In genomic region chr9:75361699-75362098, GRCm38 (mm10) we compare ENCODE assay signal across 9 mouse cellular contexts. TPM values are rescaled to one million over a fixed set of nuclear protein-coding genes. Genes with fewer than 3 reads are reported as not detected.
A peak's percentile ranks its signal among the peaks of the same experiment; 100 is the strongest.
DNase-seq lines count a peak whose midpoint lies in the region; ATAC-seq and TF ChIP-seq lines count a peak whose summit lies in the region.
"Had no signal": no experiment of that assay in that cellular context is flagged by ENCODE, and none has a peak within 500 bp of the region (broad histone marks: within the 10 kb centered on the region; RNA-seq: fewer than 3 reads in every experiment).

No protein-coding gene starts in this region.

- H3K27me3 ChIP-seq in C2C12 (ENCODE audit: control insufficient read depth, insufficient read depth, insufficient read length), result no peaks in the 10 kb centered on the region
- H3K27me3 ChIP-seq in kidney, embryonic 14.5 days (ENCODE audit: control insufficient read depth, insufficient read depth, low read length), result no peaks in the 10 kb centered on the region
- H3K27me3 ChIP-seq in lung, embryonic 16.5 days (ENCODE audit: control insufficient read depth, insufficient read depth, low read depth, low read length), result no peaks in the 10 kb centered on the region; the same call in 1 of the 2 replicates
- H3K27me3 ChIP-seq: stomach, embryonic 15.5 days had no signal

- no peaks in the 10 kb centered on the region for H3K9me3 ChIP-seq in kidney, embryonic 14.5 days (ENCODE audit: control insufficient read depth, low read length)
- H3K9me3 ChIP-seq in lung, embryonic 16.5 days (ENCODE audit: control insufficient read depth, low read length), result no peaks in the 10 kb centered on the region
- H3K9me3 ChIP-seq: stomach, embryonic 15.5 days had no signal

- H3K27ac ChIP-seq in kidney, embryonic 14.5 days (ENCODE audit: low read depth, low read length), result no peak overlapping the region
- no peak overlapping the region for H3K27ac ChIP-seq in lung, embryonic 16.5 days (ENCODE audit: low read length)
- H3K27ac ChIP-seq: stomach, embryonic 15.5 days had no signal

- intact Hi-C loops in gastrocnemius, postnatal 14 days (cut with DNase I; ENCODE audit: low total_unique reads), result loop anchor here (2.0 kb wide), 1 partner anchor 77 kb away; no protein-coding TSS in a partner anchor

- DNase-seq in NIH3T3 (ENCODE audit: low read depth), result peak; percentile 83
- peak; percentile 79 for DNase-seq in cerebellum, adult 9-10 months
- peak; percentile 81 for DNase-seq in gastrocnemius, postnatal 14 days
- peak; percentile 77 for DNase-seq in retina, postnatal 1 day
- peak; percentile 48 for DNase-seq in urinary bladder, postnatal 10 days (ENCODE audit: low spot score)

- 43% methylated on average over 5 of the region's 5 CpGs for WGBS in kidney, embryonic 14.5 days
- 29% methylated on average over 5 of the region's 5 CpGs for WGBS in lung, embryonic 16.5 days

- no peaks in the 10 kb centered on the region for H3K4me1 ChIP-seq in kidney, embryonic 14.5 days (ENCODE audit: control insufficient read depth, insufficient read depth, low read length)
- no peaks in the 10 kb centered on the region for H3K4me1 ChIP-seq in lung, embryonic 16.5 days (replicated peaks; ENCODE audit: control insufficient read depth, insufficient read depth, low read length)
- H3K4me1 ChIP-seq: stomach, embryonic 15.5 days had no signal

- no peaks in the 10 kb centered on the region for H3K36me3 ChIP-seq in C2C12 (ENCODE audit: control insufficient read depth, insufficient read depth)
- H3K36me3 ChIP-seq in kidney, embryonic 14.5 days (ENCODE audit: control insufficient read depth, insufficient read depth, low read length), result no peaks in the 10 kb centered on the region
- no peaks in the 10 kb centered on the region for H3K36me3 ChIP-seq in lung, embryonic 16.5 days (ENCODE audit: control insufficient read depth, insufficient read depth, low read length)
- H3K36me3 ChIP-seq: stomach, embryonic 15.5 days had no signal

- H3K4me3 ChIP-seq in C2C12 (ENCODE audit: insufficient read depth, poor library complexity, severe bottlenecking), result no peak overlapping the region
- H3K4me3 ChIP-seq in kidney, embryonic 14.5 days (ENCODE audit: low read length), result no peak overlapping the region
- no peak overlapping the region for H3K4me3 ChIP-seq in lung, embryonic 16.5 days (ENCODE audit: low read length)
- H3K4me3 ChIP-seq: stomach, embryonic 15.5 days had no signal

- no peak overlapping the region for H3ac ChIP-seq in C2C12 (ENCODE audit: control insufficient read depth, insufficient read length, low read depth)

- H3K9ac ChIP-seq in kidney, embryonic 14.5 days (ENCODE audit: low read depth, low read length), result no peak overlapping the region
- no peak overlapping the region for H3K9ac ChIP-seq in lung, embryonic 16.5 days (ENCODE audit: low read length)
- H3K9ac ChIP-seq: stomach, embryonic 15.5 days had no signal

- peak; percentile 35 for TF ChIP-seq CTCF in C2C12 (IDR thresholded peaks at IDR 0.05; ENCODE audit: control insufficient read depth, insufficient read depth, insufficient read length)

- H3K4me2 ChIP-seq in kidney, embryonic 14.5 days (replicated peaks; ENCODE audit: low read depth, low read length), result no peak overlapping the region
- H3K4me2 ChIP-seq in lung, embryonic 16.5 days (ENCODE audit: low read depth, low read length), result no peak overlapping the region
- H3K4me2 ChIP-seq: stomach, embryonic 15.5 days had no signal

- no peaks in the 10 kb centered on the region for H3K79me3 ChIP-seq in C2C12 (ENCODE audit: low read depth)

- ATAC-seq in kidney, embryonic 14.5 days (ENCODE audit: low FRiP score, low TSS enrichment), result 0 out of 2 replicates have a peak, but pooled peaks have one; percentile 66
- peak; percentile 57; the same call in 1 of the 2 replicates for ATAC-seq in lung, embryonic 16.5 days (ENCODE audit: low read depth)

- H3K79me2 ChIP-seq in C2C12 (ENCODE audit: control insufficient read depth, insufficient read depth), result no peaks in the 10 kb centered on the region

TF ChIP-seq in C2C12, 6 proteins besides CTCF, POLR2A, EP300 and RAD21:
- TF ChIP-seq FOSL1 (IDR thresholded peaks at IDR 0.05; ENCODE audit: insufficient read depth, low read length, poor library complexity, severe bottlenecking) (no peak), CEBPB (IDR thresholded peaks at IDR 0.05; ENCODE audit: low read depth) (peak; percentile 66)

RNA-seq across cellular contexts. Expression of gene Bcl2l10, which starts 14.1 kb away (rescaled TPM):
- not detected for polyA plus RNA-seq in C2C12 (2012; fragmentation: generic; extraction: Trizol)
- total RNA-seq in gastrocnemius, postnatal 14 days (2021), result not detected
- polyA plus RNA-seq in kidney, embryonic 14.5 days (2014; fragmentation: Nextera tagmentation; extraction: Ambion mirVana), result not detected in 2 replicates
- not detected in 2 replicates for polyA plus RNA-seq in lung, embryonic 16.5 days (2015; fragmentation: Nextera tagmentation; extraction: Ambion mirVana)
- polyA plus RNA-seq: stomach, embryonic 15.5 days had no signal

RNA-seq across cellular contexts. Expression of gene Mapk6, which starts 48.1 kb away (rescaled TPM):
- 44.8 TPM for polyA plus RNA-seq in C2C12 (2012; fragmentation: generic; extraction: Trizol)
- 10 to 100 TPM; 26.8 to 33.9 TPM for total RNA-seq in gastrocnemius, postnatal 14 days (2021)
- 54.8 and 77.6 TPM in 2 replicates for polyA plus RNA-seq in kidney, embryonic 14.5 days (2014; fragmentation: Nextera tagmentation; extraction: Ambion mirVana)
- 41.8 and 47.4 TPM in 2 replicates for polyA plus RNA-seq in lung, embryonic 16.5 days (2015; fragmentation: Nextera tagmentation; extraction: Ambion mirVana)

RNA-seq across cellular contexts. Expression of gene Gnb5, which starts 55.6 kb away (rescaled TPM):
- 7.2 TPM for polyA plus RNA-seq in C2C12 (2012; fragmentation: generic; extraction: Trizol)
- total RNA-seq in gastrocnemius, postnatal 14 days (2021), result 10 to 100 TPM in 1 of 2 experiments, 1 to 10 TPM in 1; 7.4 to 11.3 TPM
- polyA plus RNA-seq in kidney, embryonic 14.5 days (2014; fragmentation: Nextera tagmentation; extraction: Ambion mirVana), result 22.1 and 27.9 TPM in 2 replicates
- 16.8 and 17.5 TPM in 2 replicates for polyA plus RNA-seq in lung, embryonic 16.5 days (2015; fragmentation: Nextera tagmentation; extraction: Ambion mirVana)
